Mouse (Mus musculus): Measurements from ENCODE around the gene Tnmd. TPM values are rescaled to one million over a fixed set of nuclear protein-coding genes. Genes with fewer than 3 reads are reported as not detected.

Tnmd gene
- polyA plus RNA-seq, 1 experiment from 2014 or later = 0.24 TPM

Other genes with a start within 250 kb of the Tnmd start
- gene Pcdh19, start 162.0 kb upstream of the Tnmd start, polyA plus RNA-seq (2015; fragmentation: Nextera tagmentation; extraction: Ambion mirVana) = 14.3 and 14.9 TPM in 2 replicates
- 217 and 232 TPM in 2 replicates for gene Tspan6, start 47.4 kb downstream of the Tnmd start, polyA plus RNA-seq (2015; fragmentation: Nextera tagmentation; extraction: Ambion mirVana)
- gene Srpx2, start 57.4 kb downstream of the Tnmd start, polyA plus RNA-seq (2015; fragmentation: Nextera tagmentation; extraction: Ambion mirVana) = 0.56 and 1.1 TPM in 2 replicates
- gene Sytl4, start 130.8 kb downstream of the Tnmd start, polyA plus RNA-seq (2015; fragmentation: Nextera tagmentation; extraction: Ambion mirVana) = 0.36 and 0.82 TPM in 2 replicates
- gene Cstf2, start 208.2 kb downstream of the Tnmd start, polyA plus RNA-seq (2015; fragmentation: Nextera tagmentation; extraction: Ambion mirVana) = 56.8 and 62.1 TPM in 2 replicates